Mouse (Mus musculus): ENCODE data around the gene Hdhd3. TPM values are rescaled to one million over a fixed set of nuclear protein-coding genes. Genes with fewer than 3 reads are reported as not detected.
"Not testable (repeated sequence)": the region's sequence is repeated elsewhere in the genome, so short reads cannot be mapped to it uniquely, and the experiment has no call there.

Hdhd3 gene
- polyA plus RNA-seq, 1 experiment from 2014 or later = 14.8 TPM

GRCm38 (mm10) chr4:62487172-62487571, 16.1 kb downstream of the Hdhd3 start:
- Histone ChIP-seq H3K27ac (ENCODE audit: low read depth, low read length) (no peak overlapping the region), H3K9ac (ENCODE audit: low read length) (no peak overlapping the region), H3K36me3 (ENCODE audit: control insufficient read depth, insufficient read depth, low read length) (no peaks in the 10 kb centered on the region), H3K27me3 (ENCODE audit: control insufficient read depth, insufficient read depth, low read length) (no peaks in the 10 kb centered on the region), H3K4me3 (ENCODE audit: low read depth, low read length) (no peak overlapping the region), H3K4me2 (ENCODE audit: low read depth) (no peak overlapping the region), H3K4me1 (ENCODE audit: control insufficient read depth, insufficient read depth, low read length) (no peaks in the 10 kb centered on the region), H3K9me3 (ENCODE audit: control insufficient read depth, low read length) (no peaks in the 10 kb centered on the region)
- no peak for DNase-seq (ENCODE audit: low spot score)
- WGBS = 95% methylated on average over 5 of the region's 5 CpGs
- no peak for ATAC-seq (ENCODE audit: insufficient read depth, low FRiP score, low TSS enrichment)

GRCm38 (mm10) chr4:62486162-62486696, 17.0 kb downstream of the Hdhd3 start:
- H3K36me3 ChIP-seq (ENCODE audit: control insufficient read depth, insufficient read depth, low read length) = no peaks in the 10 kb centered on the region
- no peaks in the 10 kb centered on the region for H3K4me1 ChIP-seq (ENCODE audit: control insufficient read depth, insufficient read depth, low read length)
- H3K27me3 ChIP-seq (ENCODE audit: control insufficient read depth, insufficient read depth, low read length) = no peaks in the 10 kb centered on the region; the same call in 1 of the 2 replicates
- no peak overlapping the region for H3K4me2 ChIP-seq (ENCODE audit: low read depth)
- no peaks in the 10 kb centered on the region for H3K9me3 ChIP-seq (ENCODE audit: control insufficient read depth, low read length)
- H3K27ac ChIP-seq (ENCODE audit: low read depth, low read length) = no peak overlapping the region
- WGBS = 90% methylated on average over 15 of the region's 15 CpGs
- no peak overlapping the region for H3K9ac ChIP-seq (ENCODE audit: low read length)
- DNase-seq (ENCODE audit: low spot score) (no peak), ATAC-seq (ENCODE audit: insufficient read depth, low FRiP score, low TSS enrichment) (no peak)
- no peak overlapping the region for H3K4me3 ChIP-seq (ENCODE audit: low read depth, low read length)

GRCm38 (mm10) chr4:62485450-62486161, 17.7 kb downstream of the Hdhd3 start:
- Histone ChIP-seq H3K27ac (ENCODE audit: low read depth, low read length) (no peak overlapping the region), H3K4me1 (ENCODE audit: control insufficient read depth, insufficient read depth, low read length) (no peaks in the 10 kb centered on the region), H3K9me3 (ENCODE audit: control insufficient read depth, low read length) (no peaks in the 10 kb centered on the region), H3K4me3 (ENCODE audit: low read depth, low read length) (no peak overlapping the region), H3K27me3 (ENCODE audit: control insufficient read depth, insufficient read depth, low read length) (peaks cover 1% of the 10 kb centered on the region), H3K36me3 (ENCODE audit: control insufficient read depth, insufficient read depth, low read length) (no peaks in the 10 kb centered on the region), H3K4me2 (ENCODE audit: low read depth) (no peak overlapping the region), H3K9ac (ENCODE audit: low read length) (no peak overlapping the region)
- ATAC-seq (ENCODE audit: insufficient read depth, low FRiP score, low TSS enrichment) (no peak), DNase-seq (ENCODE audit: low spot score) (no peak)
- 91% methylated on average over 8 of the region's 8 CpGs for WGBS

GRCm38 (mm10) chr4:62484928-62485327, 18.3 kb downstream of the Hdhd3 start:
- no peak overlapping the region for H3K27ac ChIP-seq (ENCODE audit: low read depth, low read length)
- H3K36me3 ChIP-seq (ENCODE audit: control insufficient read depth, insufficient read depth, low read length) = no peaks in the 10 kb centered on the region
- DNase-seq (ENCODE audit: low spot score) (no peak), ATAC-seq (ENCODE audit: insufficient read depth, low FRiP score, low TSS enrichment) (no peak)
- no peak overlapping the region for H3K4me3 ChIP-seq (ENCODE audit: low read depth, low read length)
- no peaks in the 10 kb centered on the region for H3K9me3 ChIP-seq (ENCODE audit: control insufficient read depth, low read length)
- WGBS = 83% methylated on average over 3 of the region's 3 CpGs
- peaks cover 8% of the 10 kb centered on the region for H3K27me3 ChIP-seq (ENCODE audit: control insufficient read depth, insufficient read depth, low read length)
- H3K4me2 ChIP-seq (ENCODE audit: low read depth) = no peak overlapping the region
- H3K4me1 ChIP-seq (ENCODE audit: control insufficient read depth, insufficient read depth, low read length) = peaks cover 2% of the 10 kb centered on the region; the same call in 1 of the 2 replicates
- H3K9ac ChIP-seq (ENCODE audit: low read length) = no peak overlapping the region

- H3K4me3 ChIP-seq (ENCODE audit: low read depth, low read length) = no peak overlapping the region
- no peaks in the 10 kb centered on the region for H3K36me3 ChIP-seq (ENCODE audit: control insufficient read depth, insufficient read depth, low read length)
- ATAC-seq (ENCODE audit: insufficient read depth, low FRiP score, low TSS enrichment) = no peak
- H3K4me2 ChIP-seq (ENCODE audit: low read depth) = no peak overlapping the region
- 55% methylated on average over 10 of the region's 10 CpGs for WGBS
- H3K9me3 ChIP-seq (ENCODE audit: control insufficient read depth, low read length) = no peaks in the 10 kb centered on the region
- no peak overlapping the region for H3K9ac ChIP-seq (ENCODE audit: low read length)
- DNase-seq (ENCODE audit: low spot score) = no peak
- peaks cover 4% of the 10 kb centered on the region; the same call in 1 of the 2 replicates for H3K4me1 ChIP-seq (ENCODE audit: control insufficient read depth, insufficient read depth, low read length)
- peaks cover 15% of the 10 kb centered on the region for H3K27me3 ChIP-seq (ENCODE audit: control insufficient read depth, insufficient read depth, low read length)
- no peak overlapping the region for H3K27ac ChIP-seq (ENCODE audit: low read depth, low read length)
Observed at GRCm38 (mm10) chr4:62480709-62481605, 22.3 kb downstream of the Hdhd3 start.

GRCm38 (mm10) chr4:62479937-62480708, 23.1 kb downstream of the Hdhd3 start, which contains the start of gene Bspry:
Gene Bspry, plus strand, starts transcription at chr4:62480053.
- 2% methylated on average over 47 of the region's 71 CpGs for WGBS
- peak; percentile 22 for DNase-seq (ENCODE audit: low spot score)

GRCm38 (mm10) chr4:62479593-62479936, 23.7 kb downstream of the Hdhd3 start:
- H3K4me1 ChIP-seq (ENCODE audit: control insufficient read depth, insufficient read depth, low read length); H3K36me3 ChIP-seq (ENCODE audit: control insufficient read depth, insufficient read depth, low read length); H3K9ac ChIP-seq (ENCODE audit: low read length); DNase-seq (ENCODE audit: low spot score); H3K27ac ChIP-seq (ENCODE audit: low read depth, low read length); H3K9me3 ChIP-seq (ENCODE audit: control insufficient read depth, low read length); ATAC-seq (ENCODE audit: insufficient read depth, low FRiP score, low TSS enrichment): not testable (repeated sequence)
- Histone ChIP-seq H3K4me2 (ENCODE audit: low read depth) (peak overlapping the region; percentile 69), H3K27me3 (ENCODE audit: control insufficient read depth, insufficient read depth, low read length) (peaks cover 15% of the 10 kb centered on the region), H3K4me3 (ENCODE audit: low read depth, low read length) (peak overlapping the region; percentile 42)
- WGBS = 14% methylated on average over 11 of the region's 11 CpGs

More at GRCm38 (mm10) chr4:62479937-62480708, 23.1 kb downstream of the Hdhd3 start, which contains the start of gene Bspry:
- Histone ChIP-seq H3K27me3 (ENCODE audit: control insufficient read depth, insufficient read depth, low read length) (peaks cover 15% of the 10 kb centered on the region), H3K4me2 (ENCODE audit: low read depth) (peak within 1 kb of the TSS; percentile 69), H3K27ac (ENCODE audit: low read depth, low read length) (no peak within 1 kb of the TSS), H3K9me3 (ENCODE audit: control insufficient read depth, low read length) (no peaks in the 10 kb centered on the region), H3K4me3 (ENCODE audit: low read depth, low read length) (peak within 1 kb of the TSS; percentile 42), H3K9ac (ENCODE audit: low read length) (no peak within 1 kb of the TSS), H3K36me3 (ENCODE audit: control insufficient read depth, insufficient read depth, low read length) (no peaks in the 10 kb centered on the region), H3K4me1 (ENCODE audit: control insufficient read depth, insufficient read depth, low read length) (peaks cover 4% of the 10 kb centered on the region; the same call in 1 of the 2 replicates)
- peak; percentile 38; the same call in 1 of the 2 replicates for ATAC-seq (ENCODE audit: insufficient read depth, low FRiP score, low TSS enrichment)

GRCm38 (mm10) chr4:62477542-62478244, 25.6 kb downstream of the Hdhd3 start:
- Histone ChIP-seq H3K9me3 (ENCODE audit: control insufficient read depth, low read length) (no peaks in the 10 kb centered on the region), H3K9ac (ENCODE audit: low read length) (no peak overlapping the region), H3K36me3 (ENCODE audit: control insufficient read depth, insufficient read depth, low read length) (no peaks in the 10 kb centered on the region), H3K27ac (ENCODE audit: low read depth, low read length) (no peak overlapping the region), H3K27me3 (ENCODE audit: control insufficient read depth, insufficient read depth, low read length) (peaks cover 15% of the 10 kb centered on the region), H3K4me1 (ENCODE audit: control insufficient read depth, insufficient read depth, low read length) (peaks cover 4% of the 10 kb centered on the region; the same call in 1 of the 2 replicates), H3K4me3 (ENCODE audit: low read depth, low read length) (no peak overlapping the region), H3K4me2 (ENCODE audit: low read depth) (no peak overlapping the region)
- ATAC-seq (ENCODE audit: insufficient read depth, low FRiP score, low TSS enrichment) = no peak
- no peak for DNase-seq (ENCODE audit: low spot score)
- 87% methylated on average over 6 of the region's 6 CpGs for WGBS
